8 mouse cellular contexts compared by ENCODE assay signal in genomic region chr11:50291321-50292165, GRCm38 (mm10). TPM values are rescaled to one million over a fixed set of nuclear protein-coding genes. Genes with fewer than 3 reads are reported as not detected.
DNase-seq lines count a peak whose midpoint lies in the region; ATAC-seq and TF ChIP-seq lines count a peak whose summit lies in the region.

No protein-coding gene starts in this region.

- peak overlapping the region; percentile 95 for H3K4me3 ChIP-seq in heart, embryonic 11.5 days (ENCODE audit: low read depth, low read length)
- H3K4me3 ChIP-seq in liver, embryonic 13.5 days (replicated peaks): peak overlapping the region; percentile 99
- H3K4me3 ChIP-seq in thymus, adult 2 months (ENCODE audit: control insufficient read depth, insufficient read depth, low read length): peak overlapping the region; percentile 93

- TF ChIP-seq CTCF in thymus, adult 2 months (IDR thresholded peaks at IDR 0.05; ENCODE audit: borderline replicate concordance, control insufficient read depth, extremely low read depth, insufficient read depth, low read length, poor library complexity): no peak; the same call in 1 of the 2 replicates

- no peaks in the 10 kb centered on the region for H3K27me3 ChIP-seq in heart, embryonic 11.5 days (ENCODE audit: control insufficient read depth, insufficient read depth, low read length)
- no peaks in the 10 kb centered on the region for H3K27me3 ChIP-seq in liver, embryonic 13.5 days
- H3K27me3 ChIP-seq in thymus, adult 2 months (ENCODE audit: control insufficient read depth, insufficient read depth, low read length): no peaks in the 10 kb centered on the region

- WGBS in heart, embryonic 11.5 days (ENCODE audit: insufficient replicate concordance): under 1% methylated on average over 85 of the region's 85 CpGs
- under 1% methylated on average over 84 of the region's 85 CpGs for WGBS in liver, embryonic 13.5 days (ENCODE audit: insufficient replicate concordance)
- under 1% methylated on average over 85 of the region's 85 CpGs for WGBS in thymus, adult 2 months

- DNase-seq in A20 (ENCODE audit: low read depth, low spot score): peak; percentile 64
- peak; percentile 58 for DNase-seq in Muller cell, postnatal 12 days (ENCODE audit: inconsistent ontology term)
- peak; percentile 76 for DNase-seq in embryo, embryonic 9.5 days (ENCODE audit: extremely low spot score)
- peak; percentile 49 for DNase-seq in kidney, adult 9 months
- peak; percentile 47 for DNase-seq in liver, embryonic 13.5 days
- peak; percentile 64 for DNase-seq in naive thymus-derived CD4-positive, alpha-beta T cell, adult 2 months (ENCODE audit: low read depth)
- DNase-seq in thymus, adult 2 months: peak; percentile 50

- peak overlapping the region; percentile 99 for H3K27ac ChIP-seq in heart, embryonic 11.5 days (ENCODE audit: low read depth, low read length)
- H3K27ac ChIP-seq in liver, embryonic 13.5 days: peak overlapping the region; percentile 96
- H3K27ac ChIP-seq in thymus, adult 2 months (ENCODE audit: control insufficient read depth, insufficient read depth, low read length): peak overlapping the region; percentile 33; the same call in 1 of the 2 replicates

- TF ChIP-seq POLR2A in thymus, adult 2 months (IDR thresholded peaks at IDR 0.05; ENCODE audit: control insufficient read depth, extremely low read depth, insufficient read depth, low read length, poor library complexity): no peak

- peaks cover 14% of the 10 kb centered on the region for H3K4me1 ChIP-seq in heart, embryonic 11.5 days (ENCODE audit: control insufficient read depth, insufficient read depth, low read length)
- peaks cover 42% of the 10 kb centered on the region for H3K4me1 ChIP-seq in liver, embryonic 13.5 days (replicated peaks)
- peaks cover 17% of the 10 kb centered on the region for H3K4me1 ChIP-seq in thymus, adult 2 months (replicated peaks; ENCODE audit: control insufficient read depth, insufficient read depth, low read length)

- peak overlapping the region; percentile 99 for H3K9ac ChIP-seq in heart, embryonic 11.5 days (ENCODE audit: low read depth, low read length)
- H3K9ac ChIP-seq in liver, embryonic 13.5 days: peak overlapping the region; percentile 99

- H3K36me3 ChIP-seq in heart, embryonic 11.5 days (ENCODE audit: control insufficient read depth, insufficient read depth, low read length): peaks cover 17% of the 10 kb centered on the region
- H3K36me3 ChIP-seq in liver, embryonic 13.5 days: peaks cover 47% of the 10 kb centered on the region
- H3K36me3 ChIP-seq in thymus, adult 2 months (ENCODE audit: control insufficient read depth, insufficient read depth, low read length): peaks cover 7% of the 10 kb centered on the region

- no peaks in the 10 kb centered on the region for H3K9me3 ChIP-seq in heart, embryonic 11.5 days (replicated peaks; ENCODE audit: control insufficient read depth, low read length)
- H3K9me3 ChIP-seq in liver, embryonic 13.5 days (replicated peaks): no peaks in the 10 kb centered on the region

- H3K4me2 ChIP-seq in heart, embryonic 11.5 days: peak overlapping the region; percentile 73
- H3K4me2 ChIP-seq in liver, embryonic 13.5 days: peak overlapping the region; percentile 86

- peak; percentile 74 for ATAC-seq in heart, embryonic 11.5 days (replicated peaks; ENCODE audit: insufficient number of reproducible peaks, low FRiP score, low TSS enrichment)
- peak; percentile 70 for ATAC-seq in liver, embryonic 13.5 days (ENCODE audit: low read depth)

RNA-seq across cellular contexts. Expression of gene Maml1, which starts 0.6 kb away (rescaled TPM):
- polyA plus RNA-seq in heart, embryonic 11.5 days (2014; fragmentation: Nextera tagmentation; extraction: Ambion mirVana): 5.5 and 5.9 TPM in 2 replicates
- 1.2 and 1.4 TPM in 2 replicates for polyA plus RNA-seq in liver, embryonic 13.5 days (2015; fragmentation: Nextera tagmentation; extraction: Ambion mirVana)
- polyA plus RNA-seq in thymus, adult 2 months (2012; rRNA removed): 35.3 and 41.4 TPM in 2 replicates

RNA-seq across cellular contexts. Expression of gene Canx, which starts 33.9 kb away (rescaled TPM):
- 221 and 236 TPM in 2 replicates for polyA plus RNA-seq in heart, embryonic 11.5 days (2014; fragmentation: Nextera tagmentation; extraction: Ambion mirVana)
- 213 and 261 TPM in 2 replicates for polyA plus RNA-seq in liver, embryonic 13.5 days (2015; fragmentation: Nextera tagmentation; extraction: Ambion mirVana)
- polyA plus RNA-seq in thymus, adult 2 months (2012; rRNA removed): 43.1 and 44.3 TPM in 2 replicates

RNA-seq across cellular contexts. Expression of gene Ltc4s, which starts 53.1 kb away (rescaled TPM):
- 0.74 TPM in 1 of 2 replicates, not detected in the other for polyA plus RNA-seq in heart, embryonic 11.5 days (2014; fragmentation: Nextera tagmentation; extraction: Ambion mirVana)
- polyA plus RNA-seq in liver, embryonic 13.5 days (2015; fragmentation: Nextera tagmentation; extraction: Ambion mirVana): 0.49 and 0.99 TPM in 2 replicates
- polyA plus RNA-seq in thymus, adult 2 months (2012; rRNA removed): 34.4 and 46.9 TPM in 2 replicates

Comparison
In these comparisons a context has a peak if more than half of its experiments do, and no peak if none do; other contexts are left out.
1. Peak in every context shown above with its lines: DNase-seq, ATAC-seq, H3K4me3 ChIP-seq and H3K27ac ChIP-seq.
2. H3K27ac ChIP-seq: peak in every context shown above with its lines; median percentile 99 in heart, embryonic 11.5 days; 96 in liver, embryonic 13.5 days; 33 in thymus, adult 2 months.
3. RNA of gene Ltc4s, which starts 53.1 kb away (polyA plus RNA-seq): 34.4 to 46.9 TPM in thymus, adult 2 months; 0.49 to 0.99 TPM in liver, embryonic 13.5 days and 0.74 TPM in heart, embryonic 11.5 days; every median in the first group is over 10 times any median in the second.